Mouse (Mus musculus): Measurements from ENCODE around the gene Gse1. TPM values are rescaled to one million over a fixed set of nuclear protein-coding genes. Genes with fewer than 3 reads are reported as not detected.
A peak's percentile ranks its signal among the peaks of the same experiment; 100 is the strongest.

Gse1 gene
- polyA plus RNA-seq, 1 experiment, result 45.8 TPM

- no peak overlapping the region for H3K27ac ChIP-seq (ENCODE audit: control insufficient read depth, insufficient read depth, low read depth, low read length, poor library complexity)
- H3K4me3 ChIP-seq (replicated peaks; ENCODE audit: control insufficient read depth, low read depth, low read length), result peak overlapping the region; percentile 26
- H3K4me1 ChIP-seq (ENCODE audit: control insufficient read depth, insufficient read depth, low read length), result peaks cover 1% of the 10 kb centered on the region; the same call in 1 of the 2 replicates
- WGBS, result 56% methylated on average over 4 of the region's 4 CpGs
- TF ChIP-seq CTCF (IDR thresholded peaks at IDR 0.05; ENCODE audit: control insufficient read depth, insufficient read depth, low read length) (no peak), POLR2A (IDR thresholded peaks at IDR 0.05; ENCODE audit: borderline replicate concordance, control insufficient read depth, low read depth, low read length) (no peak)
Observed at GRCm38 (mm10) chr8:120492881-120493220, 264.6 kb downstream of the Gse1 start.

GRCm38 (mm10) chr8:120493508-120494464, 265.5 kb downstream of the Gse1 start:
- Histone ChIP-seq H3K27ac (ENCODE audit: control insufficient read depth, insufficient read depth, low read depth, low read length, poor library complexity) (no peak overlapping the region), H3K4me3 (replicated peaks; ENCODE audit: control insufficient read depth, low read depth, low read length) (no peak overlapping the region), H3K4me1 (ENCODE audit: control insufficient read depth, insufficient read depth, low read length) (peaks cover 1% of the 10 kb centered on the region; the same call in 1 of the 2 replicates)
- TF ChIP-seq POLR2A (IDR thresholded peaks at IDR 0.05; ENCODE audit: borderline replicate concordance, control insufficient read depth, low read depth, low read length), result no peak
- TF ChIP-seq CTCF (IDR thresholded peaks at IDR 0.05; ENCODE audit: control insufficient read depth, insufficient read depth, low read length), result no peak
- 64% methylated on average over 16 of the region's 16 CpGs for WGBS

GRCm38 (mm10) chr8:120494903-120495302, 266.6 kb downstream of the Gse1 start:
- TF ChIP-seq POLR2A (IDR thresholded peaks at IDR 0.05; ENCODE audit: borderline replicate concordance, control insufficient read depth, low read depth, low read length), result 0 out of 2 replicates have a peak, but pooled peaks have one; percentile 20
- TF ChIP-seq CTCF (IDR thresholded peaks at IDR 0.05; ENCODE audit: control insufficient read depth, insufficient read depth, low read length), result no peak
- Histone ChIP-seq H3K4me1 (ENCODE audit: control insufficient read depth, insufficient read depth, low read length) (peaks cover 1% of the 10 kb centered on the region; the same call in 1 of the 2 replicates), H3K27ac (ENCODE audit: control insufficient read depth, insufficient read depth, low read depth, low read length, poor library complexity) (peak overlapping the region; percentile 39), H3K4me3 (replicated peaks; ENCODE audit: control insufficient read depth, low read depth, low read length) (no peak overlapping the region)
- WGBS, result 38% methylated on average over 15 of the region's 15 CpGs

- no peak overlapping the region for H3K27ac ChIP-seq (ENCODE audit: control insufficient read depth, insufficient read depth, low read depth, low read length, poor library complexity)
- H3K4me3 ChIP-seq (replicated peaks; ENCODE audit: control insufficient read depth, low read depth, low read length), result no peak overlapping the region
- H3K4me1 ChIP-seq (ENCODE audit: control insufficient read depth, insufficient read depth, low read length), result peaks cover 1% of the 10 kb centered on the region; the same call in 1 of the 2 replicates
- WGBS, result 65% methylated on average over 5 of the region's 5 CpGs
- TF ChIP-seq CTCF (IDR thresholded peaks at IDR 0.05; ENCODE audit: control insufficient read depth, insufficient read depth, low read length), result no peak
- no peak for TF ChIP-seq POLR2A (IDR thresholded peaks at IDR 0.05; ENCODE audit: borderline replicate concordance, control insufficient read depth, low read depth, low read length)
Observed at GRCm38 (mm10) chr8:120495461-120495860, 267.2 kb downstream of the Gse1 start.

GRCm38 (mm10) chr8:120496478-120496877, 268.2 kb downstream of the Gse1 start:
- TF ChIP-seq POLR2A (IDR thresholded peaks at IDR 0.05; ENCODE audit: borderline replicate concordance, control insufficient read depth, low read depth, low read length) (no peak), CTCF (IDR thresholded peaks at IDR 0.05; ENCODE audit: control insufficient read depth, insufficient read depth, low read length) (no peak)
- Histone ChIP-seq H3K4me1 (ENCODE audit: control insufficient read depth, insufficient read depth, low read length) (peaks cover under 1% of the 10 kb centered on the region; the same call in 1 of the 2 replicates), H3K4me3 (replicated peaks; ENCODE audit: control insufficient read depth, low read depth, low read length) (no peak overlapping the region), H3K27ac (ENCODE audit: control insufficient read depth, insufficient read depth, low read depth, low read length, poor library complexity) (no peak overlapping the region)
- WGBS, result 93% methylated on average over 15 of the region's 15 CpGs

- no peak overlapping the region for H3K4me3 ChIP-seq (replicated peaks; ENCODE audit: control insufficient read depth, low read depth, low read length)
- WGBS, result 39% methylated on average over 11 of the region's 11 CpGs
- no peaks in the 10 kb centered on the region; the same call in 1 of the 2 replicates for H3K4me1 ChIP-seq (ENCODE audit: control insufficient read depth, insufficient read depth, low read length)
- 0 out of 2 replicates have a peak overlapping the region, but pooled peaks have one; percentile 39 for H3K27ac ChIP-seq (ENCODE audit: control insufficient read depth, insufficient read depth, low read depth, low read length, poor library complexity)
- TF ChIP-seq CTCF (IDR thresholded peaks at IDR 0.05; ENCODE audit: control insufficient read depth, insufficient read depth, low read length), result no peak
- TF ChIP-seq POLR2A (IDR thresholded peaks at IDR 0.05; ENCODE audit: borderline replicate concordance, control insufficient read depth, low read depth, low read length), result no peak
Observed at GRCm38 (mm10) chr8:120497503-120497946, 269.3 kb downstream of the Gse1 start.

GRCm38 (mm10) chr8:120498349-120498831, 270.1 kb downstream of the Gse1 start:
- no peaks in the 10 kb centered on the region; the same call in 1 of the 2 replicates for H3K4me1 ChIP-seq (ENCODE audit: control insufficient read depth, insufficient read depth, low read length)
- no peak overlapping the region for H3K4me3 ChIP-seq (replicated peaks; ENCODE audit: control insufficient read depth, low read depth, low read length)
- no peak for TF ChIP-seq POLR2A (IDR thresholded peaks at IDR 0.05; ENCODE audit: borderline replicate concordance, control insufficient read depth, low read depth, low read length)
- no peak for TF ChIP-seq CTCF (IDR thresholded peaks at IDR 0.05; ENCODE audit: control insufficient read depth, insufficient read depth, low read length)
- 66% methylated on average over 4 of the region's 4 CpGs for WGBS
- no peak overlapping the region for H3K27ac ChIP-seq (ENCODE audit: control insufficient read depth, insufficient read depth, low read depth, low read length, poor library complexity)

GRCm38 (mm10) chr8:120498926-120499605, 270.8 kb downstream of the Gse1 start:
- Histone ChIP-seq H3K27ac (ENCODE audit: control insufficient read depth, insufficient read depth, low read depth, low read length, poor library complexity) (no peak overlapping the region), H3K4me3 (replicated peaks; ENCODE audit: control insufficient read depth, low read depth, low read length) (no peak overlapping the region), H3K4me1 (ENCODE audit: control insufficient read depth, insufficient read depth, low read length) (no peaks in the 10 kb centered on the region; the same call in 1 of the 2 replicates)
- no peak for TF ChIP-seq CTCF (IDR thresholded peaks at IDR 0.05; ENCODE audit: control insufficient read depth, insufficient read depth, low read length)
- TF ChIP-seq POLR2A (IDR thresholded peaks at IDR 0.05; ENCODE audit: borderline replicate concordance, control insufficient read depth, low read depth, low read length), result no peak
- WGBS, result 52% methylated on average over 9 of the region's 9 CpGs
